ENCODE assay signal across 23 mouse cellular contexts in genomic region chr5:81436375-81436774, GRCm38 (mm10).
DNase-seq lines count a peak whose midpoint lies in the region; ATAC-seq and TF ChIP-seq lines count a peak whose summit lies in the region.
"Had no signal": no experiment of that assay in that cellular context is flagged by ENCODE, and none has a peak within 500 bp of the region (broad histone marks: within the 10 kb centered on the region; RNA-seq: fewer than 3 reads in every experiment).

No protein-coding gene starts in this region.

- DNase-seq in stomach, postnatal 0 days (ENCODE audit: low spot score), result no peak
- DNase-seq in kidney, postnatal 10 days, result no peak
- no peak for DNase-seq in layer of hippocampus, adult 9-11 months
- DNase-seq: adrenal gland, adult 8-10 months; adrenal gland, postnatal 14 days; adrenal gland, postnatal 36 days; B cell, adult 2 months; cerebellum, adult 11-12 months; cerebellum, adult 2 months; cerebellum, adult 9-10 months; cerebellum, postnatal 10 days; cerebellum, postnatal 25 days had no signal

- no peaks in the 10 kb centered on the region for H3K27me3 ChIP-seq in intestine, embryonic 15.5 days (replicated peaks)
- no peaks in the 10 kb centered on the region for H3K27me3 ChIP-seq in intestine, postnatal 0 days (replicated peaks; ENCODE audit: control insufficient read depth, insufficient read depth, low read length)
- H3K27me3 ChIP-seq in stomach, postnatal 0 days (ENCODE audit: control insufficient read depth, insufficient read depth, low read length), result no peaks in the 10 kb centered on the region
- H3K27me3 ChIP-seq: CH12.LX; embryonic facial prominence, embryonic 12.5 days; forebrain, embryonic 13.5 days; forebrain, embryonic 15.5 days; Patski had no signal

- TF ChIP-seq CTCF in intestine, postnatal 0 days (IDR thresholded peaks at IDR 0.05; ENCODE audit: low read depth), result no peak
- TF ChIP-seq CTCF in stomach, postnatal 0 days (IDR thresholded peaks at IDR 0.05; ENCODE audit: low read depth), result no peak

- no peak overlapping the region for H3K4me2 ChIP-seq in intestine, embryonic 15.5 days (replicated peaks)
- no peak overlapping the region for H3K4me2 ChIP-seq in intestine, postnatal 0 days (replicated peaks; ENCODE audit: low read depth)
- H3K4me2 ChIP-seq in stomach, postnatal 0 days (replicated peaks; ENCODE audit: low read depth), result no peak overlapping the region
- H3K4me2 ChIP-seq: embryonic facial prominence, embryonic 12.5 days; forebrain, embryonic 13.5 days; forebrain, embryonic 15.5 days had no signal

- no peaks in the 10 kb centered on the region for H3K36me3 ChIP-seq in intestine, embryonic 15.5 days
- no peaks in the 10 kb centered on the region for H3K36me3 ChIP-seq in intestine, postnatal 0 days (ENCODE audit: control insufficient read depth, insufficient read depth)
- H3K36me3 ChIP-seq in stomach, postnatal 0 days (ENCODE audit: control insufficient read depth, insufficient read depth, low read length), result no peaks in the 10 kb centered on the region
- H3K36me3 ChIP-seq: embryonic facial prominence, embryonic 10.5 days; embryonic facial prominence, embryonic 12.5 days; forebrain, embryonic 15.5 days; G1E had no signal

- no peak overlapping the region for H3K4me3 ChIP-seq in intestine, embryonic 15.5 days (replicated peaks)
- H3K4me3 ChIP-seq in intestine, postnatal 0 days (ENCODE audit: low read depth, low read length), result no peak overlapping the region
- no peak overlapping the region for H3K4me3 ChIP-seq in stomach, postnatal 0 days (ENCODE audit: low read depth, low read length)
- H3K4me3 ChIP-seq: embryonic facial prominence, embryonic 10.5 days; embryonic facial prominence, embryonic 12.5 days; forebrain, embryonic 13.5 days; forebrain, embryonic 15.5 days had no signal

- H3K9ac ChIP-seq in intestine, embryonic 15.5 days, result no peak overlapping the region
- no peak overlapping the region for H3K9ac ChIP-seq in intestine, postnatal 0 days (ENCODE audit: low read depth, low read length)
- no peak overlapping the region for H3K9ac ChIP-seq in stomach, postnatal 0 days (ENCODE audit: low read length)
- H3K9ac ChIP-seq: embryonic facial prominence, embryonic 12.5 days; forebrain, embryonic 13.5 days; forebrain, embryonic 15.5 days had no signal

- no peaks in the 10 kb centered on the region for H3K4me1 ChIP-seq in intestine, embryonic 15.5 days (replicated peaks)
- no peaks in the 10 kb centered on the region for H3K4me1 ChIP-seq in intestine, postnatal 0 days (replicated peaks; ENCODE audit: control insufficient read depth, insufficient read depth, low read length)
- H3K4me1 ChIP-seq in stomach, postnatal 0 days (replicated peaks; ENCODE audit: control insufficient read depth, insufficient read depth), result no peaks in the 10 kb centered on the region
- H3K4me1 ChIP-seq: embryonic facial prominence, embryonic 10.5 days; embryonic facial prominence, embryonic 12.5 days; forebrain, embryonic 13.5 days; forebrain, embryonic 15.5 days had no signal

- WGBS in intestine, embryonic 15.5 days, result 79% methylated on average over 3 of the region's 3 CpGs
- WGBS in intestine, postnatal 0 days, result 48% methylated on average over 3 of the region's 3 CpGs
- 75% methylated on average over 3 of the region's 3 CpGs for WGBS in stomach, postnatal 0 days

- no peaks in the 10 kb centered on the region for H3K9me3 ChIP-seq in intestine, embryonic 15.5 days
- no peaks in the 10 kb centered on the region for H3K9me3 ChIP-seq in intestine, postnatal 0 days (ENCODE audit: control insufficient read depth)
- H3K9me3 ChIP-seq in stomach, postnatal 0 days (ENCODE audit: control insufficient read depth, low read length), result no peaks in the 10 kb centered on the region
- H3K9me3 ChIP-seq: forebrain, embryonic 13.5 days; forebrain, embryonic 15.5 days had no signal

- peak; percentile 92 for ATAC-seq in intestine, embryonic 15.5 days
- peak; percentile 92 for ATAC-seq in intestine, postnatal 0 days
- peak; percentile 71 for ATAC-seq in stomach, postnatal 0 days (ENCODE audit: low FRiP score, low TSS enrichment)
- ATAC-seq: activated CD4-positive, CD25-positive, alpha-beta regulatory T cell, adult 4 months; CD4-positive, CD25-positive, alpha-beta regulatory T cell, adult 4 months; forebrain, embryonic 13.5 days; forebrain, embryonic 15.5 days; Patski had no signal

- TF ChIP-seq EP300 in stomach, postnatal 0 days (optimal IDR thresholded peaks at IDR 0.05), result no peak

- no peak overlapping the region for H3K27ac ChIP-seq in intestine, embryonic 15.5 days
- H3K27ac ChIP-seq in intestine, postnatal 0 days (ENCODE audit: low read depth, low read length), result no peak overlapping the region
- H3K27ac ChIP-seq in stomach, postnatal 0 days (replicated peaks), result no peak overlapping the region
- H3K27ac ChIP-seq: embryonic facial prominence, embryonic 10.5 days; embryonic facial prominence, embryonic 12.5 days; forebrain, embryonic 13.5 days; forebrain, embryonic 15.5 days had no signal
